Mouse (Mus musculus) lung, adult 2 months (tissue): ENCODE measurements around the gene Atp13a2.

Experiments
- CTCF ChIP-seq: fragments of 200-500 bp; IDR thresholded peaks from 2 replicates; pipeline ENCODE4 v1.5.1; 2011; ENCODE audit warnings: mild to moderate bottlenecking, low read length, control low read depth; ENCODE audit not compliant: insufficient read depth
- POLR2A ChIP-seq: fragments of 200-500 bp; IDR thresholded peaks from 2 replicates; pipeline ENCODE4 v1.6.1; 2011; ENCODE audit warnings: low read depth, mild to moderate bottlenecking, control low read depth, low read length, borderline replicate concordance; ENCODE audit errors: extremely low read depth

GRCm38 (mm10) chr4:140959128-140959679, 27.5 kb upstream of the Atp13a2 start:
- TF ChIP-seq POLR2A (no peak), CTCF (no peak)
